Mouse (Mus musculus): ENCODE results near the gene Spr.
"Not testable (repeated sequence)": the region's sequence is repeated elsewhere in the genome, so short reads cannot be mapped to it uniquely, and the experiment has no call there.

Gene Spr

DNA sequence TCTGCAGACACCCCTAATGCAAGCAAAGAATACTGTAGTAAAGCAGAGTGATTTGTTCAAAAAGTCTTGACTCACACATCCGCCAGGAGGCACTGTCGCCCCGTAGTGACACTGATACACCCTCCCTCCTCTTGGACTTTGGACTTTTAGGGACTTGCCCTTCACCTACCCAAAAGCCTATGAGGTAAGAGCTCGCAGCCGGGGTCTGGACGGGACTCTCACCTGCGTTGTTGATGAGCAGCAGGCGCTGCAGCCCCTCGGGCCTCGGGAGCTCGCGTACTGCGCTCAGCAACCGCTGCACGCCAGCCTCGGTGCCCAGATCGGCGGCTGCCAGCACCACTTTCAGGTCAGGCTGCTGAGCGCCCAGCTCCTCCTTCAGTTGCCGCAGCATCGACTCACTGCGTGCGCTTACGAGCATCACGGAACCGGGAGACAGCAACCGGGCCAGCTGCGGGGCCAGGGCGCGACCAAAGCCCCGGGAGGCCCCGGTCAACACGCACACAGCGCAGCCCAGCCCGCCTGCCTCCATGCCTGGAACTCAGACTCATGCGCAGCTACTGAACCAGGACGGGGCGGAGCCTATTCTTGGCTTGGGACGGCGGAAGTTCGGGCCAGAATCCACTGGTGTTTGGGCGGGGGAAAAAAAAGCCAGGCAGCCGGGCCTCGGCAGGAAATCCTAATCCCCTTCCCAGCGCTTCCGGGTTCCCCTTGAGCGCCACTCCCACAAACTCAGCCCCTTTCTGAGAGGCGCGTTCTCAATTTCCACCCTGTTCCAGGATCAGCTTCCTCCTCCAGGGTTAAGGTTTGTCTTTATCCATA is at the start of gene Spr:
TSS of gene Spr (minus strand) at position 550 of the 819 bp plus-strand sequence.
- peak; percentile 82 for DNase-seq (ENCODE audit: low read depth, low spot score)

GRCm38 (mm10) chr6:85186744-85187059 is 49.1 kb upstream of the Spr start:
- DNase-seq (ENCODE audit: low read depth, low spot score) = no peak

GRCm38 (mm10) chr6:85186033-85186743 is 48.6 kb upstream of the Spr start:
- no peak for DNase-seq (ENCODE audit: low read depth, low spot score)

DNA sequence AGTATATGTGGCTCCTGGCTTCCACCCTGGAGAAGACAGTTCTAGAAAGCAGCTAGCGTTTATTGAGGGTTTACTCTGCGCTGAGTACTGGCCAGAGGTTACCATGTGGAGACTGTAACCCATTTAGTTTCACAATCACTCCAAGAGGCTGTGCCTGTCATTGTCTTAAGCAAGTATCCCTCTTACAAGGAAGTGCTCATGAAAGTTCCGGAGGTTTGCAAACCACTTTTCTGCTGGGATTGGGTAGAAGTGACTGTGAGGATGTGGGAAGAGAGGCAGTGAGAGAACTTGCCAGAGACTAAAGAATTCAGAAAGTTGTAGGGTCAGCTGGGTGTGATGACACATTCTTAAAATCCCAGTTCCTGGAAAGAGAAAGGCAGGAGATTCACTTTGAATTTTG is 46.4 kb upstream of the Spr start:
- no peak for DNase-seq (ENCODE audit: low read depth, low spot score)

GRCm38 (mm10) chr6:85180036-85180435 is 42.5 kb upstream of the Spr start:
- no peak for DNase-seq (ENCODE audit: low read depth, low spot score)

GRCm38 (mm10) chr6:85179569-85179968 is 42.0 kb upstream of the Spr start:
- DNase-seq (ENCODE audit: low read depth, low spot score) = no peak

DNA sequence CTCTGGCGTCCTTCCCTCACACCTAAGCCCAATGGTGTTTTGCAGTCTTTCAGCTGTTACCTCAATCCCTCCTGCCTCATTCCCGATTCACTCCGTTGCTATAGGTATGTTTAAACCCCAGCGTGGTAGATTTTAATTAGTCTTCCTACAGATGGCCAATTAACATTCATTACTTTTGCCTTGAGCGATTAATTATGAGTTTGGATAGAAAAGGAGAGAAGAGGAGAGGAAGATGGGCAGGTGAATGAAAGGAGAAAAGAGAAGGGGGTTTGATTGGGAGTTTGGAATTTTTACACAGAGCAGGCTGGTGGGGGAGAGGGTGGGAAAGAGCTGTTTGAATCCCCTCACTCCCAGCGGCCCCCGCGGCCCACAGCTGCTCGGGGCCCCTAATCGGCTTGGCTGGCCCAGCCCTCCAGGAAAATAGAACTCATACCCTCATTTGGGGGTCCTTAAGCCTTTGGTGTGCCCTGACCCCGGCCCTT is 27.9 kb upstream of the Spr start:
- no peak for DNase-seq (ENCODE audit: low read depth, low spot score)

DNA sequence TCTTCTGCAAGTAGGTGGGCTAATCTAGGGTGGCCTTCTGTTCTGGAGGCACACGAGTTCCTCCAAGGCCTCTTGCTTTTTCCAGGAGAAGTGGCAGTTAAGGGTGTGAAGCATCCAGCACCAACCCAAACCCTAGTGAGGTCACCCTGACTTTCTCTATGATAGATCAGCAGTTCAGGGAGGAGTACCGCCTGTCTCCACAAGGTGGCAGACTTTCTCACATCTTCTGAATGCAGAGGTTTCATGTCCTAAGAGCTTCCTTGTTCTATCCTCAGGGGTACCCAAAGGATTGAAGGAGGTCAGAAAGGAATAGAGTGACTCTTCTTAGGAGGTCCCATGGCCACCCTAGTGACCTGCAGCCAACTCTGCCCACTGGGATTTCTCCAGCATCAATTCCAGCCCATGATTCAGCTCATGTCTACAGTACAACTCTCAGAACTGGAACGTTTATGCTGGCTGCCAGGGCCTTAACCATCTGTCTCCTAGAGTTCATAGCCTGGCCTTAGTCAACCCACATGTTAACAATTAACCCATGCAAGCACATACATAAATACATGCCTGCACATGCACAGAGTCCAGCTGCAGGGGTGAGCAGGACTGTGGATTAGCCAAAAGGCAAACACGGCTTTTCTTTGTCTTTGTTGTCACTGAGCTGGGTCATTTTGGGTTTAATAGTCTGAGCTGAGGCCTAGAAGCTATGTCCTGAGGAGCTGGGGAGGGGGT is 22.8 kb upstream of the Spr start:
- peak; percentile 67 for DNase-seq (ENCODE audit: low read depth, low spot score)

DNA sequence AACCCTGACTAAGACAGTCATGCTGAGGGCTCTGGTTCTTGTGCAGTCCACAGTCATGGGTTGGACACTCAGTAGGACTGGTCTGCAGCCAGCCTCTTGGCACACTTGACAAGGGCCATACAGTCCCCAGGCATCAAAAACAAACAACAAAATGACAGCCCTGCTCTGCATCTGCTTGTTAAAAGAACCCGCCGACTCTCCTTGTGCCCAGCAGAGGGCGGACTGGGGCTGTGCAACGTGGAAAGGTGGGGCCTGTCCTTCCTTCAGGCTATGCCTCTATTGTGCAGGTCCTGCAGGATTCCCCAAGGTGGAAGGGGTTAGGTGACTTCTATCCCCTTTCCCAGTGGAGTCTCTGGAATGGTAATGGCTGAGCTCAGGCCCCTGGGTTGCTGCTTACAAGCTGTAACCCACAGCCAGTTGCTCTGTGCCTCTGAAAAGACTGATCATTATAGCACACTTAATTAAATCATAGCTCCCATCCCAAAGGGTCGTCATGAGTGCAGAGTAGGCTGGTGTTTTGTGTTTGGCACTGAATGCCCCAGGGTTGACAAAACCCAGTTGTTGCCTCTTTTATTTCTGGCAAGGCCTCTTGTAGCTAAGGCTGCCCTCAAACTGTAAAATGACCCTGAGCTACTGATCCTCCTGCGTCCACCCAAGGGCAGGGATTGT is 21.7 kb upstream of the Spr start:
- peak; percentile 29 for DNase-seq (ENCODE audit: low read depth, low spot score)

DNA sequence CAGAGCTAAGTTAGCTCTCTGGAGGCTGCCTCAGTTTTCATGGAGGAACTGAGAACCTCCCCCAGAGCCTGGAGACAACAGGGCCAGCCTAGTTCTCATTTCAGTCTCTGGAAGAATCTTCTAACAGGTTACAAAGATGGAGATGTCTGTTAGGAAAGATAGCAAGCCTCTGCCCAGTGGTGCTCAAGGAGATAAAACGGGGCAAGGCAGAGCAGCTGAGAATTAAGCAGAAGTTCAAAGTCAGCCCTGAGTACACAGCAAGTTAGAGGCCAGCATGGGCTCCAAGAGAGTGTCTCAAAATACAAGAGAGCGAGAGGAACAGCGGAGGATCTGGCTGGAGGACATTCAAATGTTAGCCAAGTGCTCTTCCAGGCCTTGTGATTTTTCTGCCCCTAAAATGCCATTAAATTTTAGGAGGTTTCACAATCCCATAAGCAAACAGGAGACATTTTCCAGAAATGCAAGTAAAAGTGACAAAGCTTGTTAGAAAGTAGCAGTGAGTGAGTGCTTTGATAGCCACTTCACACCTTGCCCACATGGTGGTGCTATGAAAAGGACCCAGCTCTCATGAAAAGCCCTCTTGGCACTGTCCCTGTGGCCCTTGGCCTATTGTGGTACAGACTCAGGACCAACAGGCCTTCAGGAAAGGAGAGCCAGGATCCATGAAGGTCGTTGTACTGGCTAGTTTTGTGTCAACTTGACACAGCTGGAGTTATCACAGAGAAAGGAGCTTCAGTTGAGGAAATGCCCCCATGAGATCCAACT is 20.7 kb upstream of the Spr start:
- not testable (repeated sequence) for DNase-seq (ENCODE audit: low read depth, low spot score)

- not testable (repeated sequence) for DNase-seq (ENCODE audit: low read depth, low spot score)
Measured at GRCm38 (mm10) chr6:85156551-85156950, 19.0 kb upstream of the Spr start.

- peak; percentile 51 for DNase-seq (ENCODE audit: low read depth, low spot score)
Measured at GRCm38 (mm10) chr6:85154861-85155528, 17.4 kb upstream of the Spr start.

- peak; percentile 77 for DNase-seq (ENCODE audit: low read depth, low spot score)
Measured at GRCm38 (mm10) chr6:85153970-85154540, 16.5 kb upstream of the Spr start.

- no peak for DNase-seq (ENCODE audit: low read depth, low spot score)
Measured at GRCm38 (mm10) chr6:85150386-85150785, 12.8 kb upstream of the Spr start.

DNA sequence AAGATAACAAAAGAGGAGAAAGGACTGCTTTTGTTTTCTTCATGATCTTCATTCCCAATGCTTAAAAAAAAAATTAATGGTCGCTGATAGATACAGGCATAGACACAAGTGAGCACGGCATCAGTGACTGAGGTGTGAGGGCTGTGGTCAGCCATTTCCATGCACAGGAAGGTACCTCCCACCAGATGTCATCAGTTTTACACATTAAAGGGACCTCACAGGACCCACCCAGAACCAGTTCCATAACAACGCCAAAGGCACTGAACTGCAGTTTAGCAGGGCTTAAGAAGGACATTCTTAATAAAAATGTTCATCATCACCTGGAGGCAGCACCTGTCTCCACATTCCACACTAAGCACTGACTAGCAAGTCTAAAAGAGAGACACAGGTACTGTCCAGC is 10.1 kb upstream of the Spr start:
- DNase-seq (ENCODE audit: low read depth, low spot score) = no peak

- no peak for DNase-seq (ENCODE audit: low read depth, low spot score)
Measured at GRCm38 (mm10) chr6:85144466-85144865, 6.9 kb upstream of the Spr start.

GRCm38 (mm10) chr6:85141013-85141412 is 3.4 kb upstream of the Spr start:
- not testable (repeated sequence) for DNase-seq (ENCODE audit: low read depth, low spot score)

DNA sequence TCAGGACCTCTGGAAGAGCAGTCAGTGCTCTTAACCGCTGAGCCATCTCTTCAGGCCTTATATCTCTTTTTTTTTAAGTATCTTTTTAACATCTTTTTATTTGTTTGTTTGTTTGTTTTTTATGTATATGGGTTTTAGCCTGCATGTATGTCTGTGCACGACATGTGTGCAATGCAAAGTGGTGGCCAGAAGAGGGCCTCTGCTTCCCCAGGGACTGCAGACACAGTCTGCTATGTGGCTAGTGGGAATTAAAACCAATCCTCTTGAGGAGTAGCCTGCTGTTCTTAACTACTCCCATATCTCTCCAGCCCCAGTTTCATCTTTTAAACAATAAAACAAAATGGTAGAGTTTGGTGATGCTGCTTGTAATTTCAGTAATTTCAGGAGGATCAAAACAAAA is 2.0 kb upstream of the Spr start:
- DNase-seq (ENCODE audit: low read depth, low spot score) = no peak

DNA sequence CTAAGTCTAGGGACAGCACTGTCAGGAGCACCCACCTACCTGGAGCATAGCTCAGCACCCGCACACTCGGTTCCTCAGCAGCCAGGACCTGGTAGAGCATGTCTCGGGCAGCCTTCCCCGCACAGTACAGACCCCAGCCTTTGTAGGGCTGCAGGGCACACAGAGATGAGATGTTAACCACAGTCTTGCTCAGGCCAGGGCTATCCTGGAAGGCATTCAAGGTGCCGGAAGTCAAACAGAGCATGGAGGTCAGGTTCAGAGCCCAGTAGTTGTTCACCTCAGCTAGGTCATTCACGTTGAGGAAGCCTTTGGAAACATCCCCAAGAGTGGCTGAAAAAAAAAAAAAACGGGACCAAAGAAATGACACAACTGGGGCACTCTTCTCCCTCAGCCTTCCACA is 782 bp downstream of the Spr start:
- DNase-seq (ENCODE audit: low read depth, low spot score) = not testable (repeated sequence)

DNA sequence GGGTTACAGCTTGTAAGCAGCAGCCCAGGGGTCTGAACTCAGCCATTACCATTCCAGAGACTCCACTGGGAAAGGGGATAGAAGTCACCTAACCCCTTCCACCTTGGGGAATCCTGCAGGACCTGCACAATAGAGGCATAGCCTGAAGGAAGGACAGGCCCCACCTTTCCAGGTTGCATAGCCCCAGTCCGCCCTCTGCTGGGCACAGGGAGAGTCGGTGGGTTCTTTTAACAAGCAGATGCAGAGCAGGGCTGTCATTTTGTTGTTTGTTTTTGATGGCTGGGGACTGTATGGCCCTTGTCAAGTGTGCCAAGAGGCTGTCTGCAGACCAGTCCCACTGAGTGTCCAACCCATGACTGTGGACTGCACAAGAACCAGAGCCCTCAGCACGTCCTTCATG is 4.8 kb downstream of the Spr start:
- DNase-seq (ENCODE audit: low read depth, low spot score) = not testable (repeated sequence)
